Mouse (Mus musculus) stomach, embryonic 14.5 days (tissue): Measurements from ENCODE around the gene Defb18. TPM values are rescaled to one million over a fixed set of nuclear protein-coding genes. Genes with fewer than 3 reads are reported as not detected.

ENCODE experiments used
- polyA plus RNA-seq: library from polyadenylated mRNA; unstranded; fragments of >200 nt; fragmentation: Nextera tagmentation; extraction: Ambion mirVana; gene quantifications from 2 replicates; pipeline ENCODE4 v1.2.1, GENCODE M21; 2014

The Defb18 gene
- polyA plus RNA-seq, 1 experiment from 2014 or later, result not detected

Other genes starting within 250 kb of the Defb18 start
- not detected in 2 replicates for gene Crisp4, start 91.5 kb downstream of the Defb18 start, polyA plus RNA-seq
- gene Defb41, start 27.7 kb upstream of the Defb18 start, polyA plus RNA-seq, result not detected in 2 replicates